Mouse (Mus musculus): ENCODE data around the gene Mast4.

DNA sequence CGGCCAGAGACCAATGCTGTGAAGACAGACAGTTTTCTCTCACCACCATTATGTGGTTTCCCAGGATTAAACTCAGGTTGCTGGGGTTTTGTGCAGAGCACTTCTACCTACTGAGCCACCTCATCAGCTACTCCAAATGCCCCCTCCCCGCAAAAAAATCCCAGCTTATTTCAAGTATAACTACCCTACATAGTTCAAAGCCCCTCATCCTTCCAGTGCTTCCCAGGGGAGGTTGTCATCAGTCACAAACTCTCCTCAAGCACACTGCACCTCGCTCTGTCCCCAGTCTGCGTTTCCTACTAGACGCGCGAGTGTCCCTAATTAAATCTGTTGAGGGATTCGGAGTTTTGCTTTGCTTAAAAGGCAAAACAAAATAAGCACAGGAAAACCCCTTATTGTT is 446.1 kb downstream of the Mast4 start:
- TF ChIP-seq EP300 (IDR thresholded peaks at IDR 0.05; ENCODE audit: low read depth) (no peak), CTCF (IDR thresholded peaks at IDR 0.05; ENCODE audit: low read depth) (no peak)
